In the genomic region with DNA sequence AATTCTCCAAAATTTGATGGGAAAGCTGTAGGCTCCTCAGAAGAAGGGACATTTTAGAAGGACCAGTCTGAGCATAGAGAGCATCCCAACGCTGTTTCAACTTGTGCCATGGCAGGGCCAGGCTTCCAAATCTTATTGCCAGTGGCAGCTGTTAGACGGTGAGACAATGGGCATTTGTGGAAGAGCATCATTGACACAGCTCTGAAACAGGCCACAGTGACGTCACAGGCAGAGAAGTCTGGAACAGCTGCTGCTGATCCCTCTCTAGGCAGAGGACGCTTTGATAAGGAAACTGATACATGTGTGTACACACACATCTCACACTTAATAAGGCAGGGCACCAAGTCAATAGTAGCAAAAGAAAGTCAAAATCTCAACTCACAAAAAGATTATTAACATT, we compare ENCODE assay signal across 25 mouse cellular contexts. TPM values are rescaled to one million over a fixed set of nuclear protein-coding genes. Genes with fewer than 3 reads are reported as not detected.
"Had no signal": no experiment of that assay in that cellular context is flagged by ENCODE, and none has a peak within 500 bp of the region (broad histone marks: within the 10 kb centered on the region; RNA-seq: fewer than 3 reads in every experiment).

No protein-coding gene starts in this region.

- DNase-seq: kidney, adult 11 months; kidney, adult 8-10 months; kidney, postnatal 10 days; kidney, postnatal 36 days; left cerebral cortex, postnatal 4 days; liver, embryonic 13.5 days; lung, adult 2 months; lung, postnatal 14 days; lung, postnatal 4 days; midbrain, embryonic 14.5 days; right cerebral cortex, adult 18-20 months; right cerebral cortex, postnatal 14 days; right cerebral cortex, postnatal 4 days; thymus, adult 2 months; thymus, postnatal 25 days had no signal

- H3K36me3 ChIP-seq: kidney, embryonic 15.5 days; limb, embryonic 13.5 days; liver, embryonic 13.5 days; neural tube, embryonic 12.5 days; neural tube, embryonic 15.5 days had no signal

- H3K27me3 ChIP-seq: kidney, embryonic 15.5 days; limb, embryonic 13.5 days; liver, embryonic 13.5 days; neural tube, embryonic 12.5 days; neural tube, embryonic 15.5 days had no signal

- H3K4me3 ChIP-seq: kidney, embryonic 15.5 days; limb, embryonic 13.5 days; liver, embryonic 13.5 days; neural tube, embryonic 12.5 days; neural tube, embryonic 15.5 days had no signal

- H3K4me2 ChIP-seq: kidney, embryonic 15.5 days; limb, embryonic 13.5 days; liver, embryonic 13.5 days; midbrain, embryonic 11.5 days; neural tube, embryonic 12.5 days; neural tube, embryonic 15.5 days had no signal

RNA-seq across cellular contexts. Expression of gene B3gat1, which starts 40.9 kb away (rescaled TPM):
- total RNA-seq: liver, adult 2 months; megakaryocyte progenitor cell, adult 5-6 weeks; megakaryocyte-erythroid progenitor cell, adult 5-6 weeks had no signal
- polyA plus RNA-seq: liver, adult 2 months; liver, embryonic 13.5 days; liver, embryonic 16.5 days; lung, embryonic 16.5 days had no signal
